Mouse (Mus musculus) midbrain, postnatal 0 days (tissue): Measurements from ENCODE around the gene Irf2bp2. TPM values are rescaled to one million over a fixed set of nuclear protein-coding genes. Genes with fewer than 3 reads are reported as not detected.

Experiments used
- ATAC-seq: fragments of 200-750 bp; cut with Nextera tagmentation; 2 replicates; pipeline ENCODE4 v1.8.0; 2017; ENCODE audit warnings: moderate number of reproducible peaks, mild to moderate bottlenecking, moderate TSS enrichment, moderate library complexity; ENCODE audit not compliant: low FRiP score
- DNase-seq: peaks from one replicate; pipeline ENCODE4 v3.0.0-alpha.2; 2015; ENCODE audit warnings: low spot score
- H3K27ac ChIP-seq: fragments of 300-500 bp; sonication (generic); 2 replicates; pipeline ENCODE4 v1.5.1; 2014; ENCODE audit warnings: low read depth, mild to moderate bottlenecking, low read length, mixed read lengths
- H3K27me3 ChIP-seq: fragments of 300-500 bp; sonication (generic); 2 replicates; pipeline ENCODE4 v1.6.1; 2014; ENCODE audit warnings: low read length, control low read depth, mixed read lengths; ENCODE audit not compliant: insufficient read depth
- H3K36me3 ChIP-seq: fragments of 300-500 bp; sonication (generic); 2 replicates; pipeline ENCODE4 v1.6.1; 2014; ENCODE audit warnings: low read length, control low read depth, mixed read lengths; ENCODE audit not compliant: insufficient read depth
- H3K4me1 ChIP-seq: fragments of 300-500 bp; sonication (generic); 2 replicates; pipeline ENCODE4 v1.6.1; 2014; ENCODE audit warnings: mild to moderate bottlenecking, control low read depth, antibody characterized with exemption, low read length, mixed read lengths; ENCODE audit not compliant: insufficient read depth
- H3K4me2 ChIP-seq: fragments of 300-500 bp; sonication (generic); 2 replicates; pipeline ENCODE4 v1.6.1; 2014; ENCODE audit warnings: low read depth, mild to moderate bottlenecking, low read length, mixed read lengths; ENCODE audit not compliant: poor library complexity, severe bottlenecking
- H3K4me3 ChIP-seq: fragments of 300-500 bp; sonication (generic); 2 replicates; pipeline ENCODE4 v1.5.1; 2014; ENCODE audit warnings: low read depth, mild to moderate bottlenecking, low read length, moderate library complexity
- H3K9ac ChIP-seq: fragments of 300-500 bp; sonication (generic); replicated peaks from 2 replicates; pipeline ENCODE4 v1.6.1; 2014; ENCODE audit warnings: mild to moderate bottlenecking, low read length, moderate library complexity, mixed read lengths; ENCODE audit not compliant: poor library complexity, severe bottlenecking
- H3K9me3 ChIP-seq: fragments of 300-500 bp; sonication (generic); 2 replicates; pipeline ENCODE4 v1.6.1; 2016; ENCODE audit warnings: low read length, control low read depth
- CTCF ChIP-seq: IDR thresholded peaks from 2 replicates; pipeline ENCODE4 v1.5.1; 2016; ENCODE audit warnings: antibody characterized with exemption, mild to moderate bottlenecking
- WGBS: fragments of 180-500 bp; shearing (Covaris S2); extraction: QIAGEN DNeasy Blood & Tissue Kit; methylation state at CpG from one replicate; pipeline ENCODE4 v1.1.7; 2014; 5-methylcytosine and 5-hydroxymethylcytosine counted together
- polyA plus RNA-seq: library from polyadenylated mRNA; unstranded; fragments of >200 nt; fragmentation: Nextera tagmentation; extraction: Ambion mirVana; gene quantifications from 2 replicates; pipeline ENCODE4 v1.2.1, GENCODE M21; 2015
- total RNA-seq: library from RNA; depleted of rRNA; stranded (reverse); fragments of >200 nt; gene quantifications from 2 replicates; pipeline ENCODE4 v1.2.3, GENCODE M21; 2014

Gene Irf2bp2
- total and polyA plus RNA-seq, 2 experiments from 2014 or later: 9.2 to 88.2 TPM

DNA sequence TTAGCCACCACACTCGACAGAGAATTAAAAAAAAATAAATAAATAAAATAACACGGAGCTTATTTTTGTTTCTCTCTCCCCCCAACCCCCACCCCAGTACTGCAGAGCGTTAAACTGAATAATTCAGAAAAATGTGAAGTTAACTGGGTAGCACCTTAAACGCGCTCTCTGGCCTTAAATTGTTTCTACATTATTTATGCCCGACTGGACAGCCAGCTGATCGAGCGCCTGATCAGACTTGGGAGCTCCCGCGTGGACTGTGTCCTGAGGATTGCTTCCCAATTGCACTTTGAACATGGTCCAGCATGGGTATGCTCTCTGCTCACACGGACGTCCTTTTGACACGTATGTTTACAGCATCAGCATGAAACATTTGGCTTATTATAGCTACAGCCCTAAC, 10.3 kb downstream of the Irf2bp2 start:
- peak; percentile 11; the same call in 1 of the 2 replicates for ATAC-seq
- H3K36me3 ChIP-seq: peaks cover 4% of the 10 kb centered on the region; the same call in 1 of the 2 replicates
- peak overlapping the region; percentile 47 for H3K4me3 ChIP-seq
- 3% methylated on average over 13 of the region's 13 CpGs for WGBS
- no peak overlapping the region for H3K27ac ChIP-seq
- no peak for DNase-seq
- H3K4me1 ChIP-seq: peaks cover 17% of the 10 kb centered on the region
- H3K9ac ChIP-seq: peak overlapping the region; percentile 63; the same call in 1 of the 2 replicates
- no peak for TF ChIP-seq CTCF
- H3K4me2 ChIP-seq: peak overlapping the region; percentile 97
- H3K9me3 ChIP-seq: no peaks in the 10 kb centered on the region
- no peaks in the 10 kb centered on the region for H3K27me3 ChIP-seq

DNA sequence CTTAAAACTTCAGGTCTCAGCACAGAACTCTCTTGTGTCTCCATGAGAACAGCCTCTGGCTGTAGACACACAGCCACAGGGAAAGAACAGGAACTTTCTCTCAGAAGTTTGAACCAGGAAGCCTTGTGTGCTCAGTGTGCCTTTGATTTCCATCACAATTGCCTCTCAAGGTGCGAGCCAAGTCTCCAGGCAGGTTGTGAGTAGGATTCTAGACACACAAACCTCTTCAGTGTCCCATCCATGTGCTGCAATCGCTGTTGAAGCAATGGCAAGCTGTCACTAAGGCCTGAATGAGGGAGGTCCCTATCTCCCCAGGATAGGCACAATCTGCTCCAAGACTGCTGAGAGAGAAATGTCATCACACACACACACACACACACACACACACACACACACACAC, 10.8 kb downstream of the Irf2bp2 start:
- TF ChIP-seq CTCF: no peak
- DNase-seq (no peak), ATAC-seq (no peak)
- H3K27ac ChIP-seq: no peak overlapping the region
- H3K4me3 ChIP-seq: no peak overlapping the region
- peaks cover 4% of the 10 kb centered on the region; the same call in 1 of the 2 replicates for H3K36me3 ChIP-seq
- H3K4me2 ChIP-seq: peak overlapping the region; percentile 97; the same call in 1 of the 2 replicates
- no peaks in the 10 kb centered on the region for H3K9me3 ChIP-seq
- H3K27me3 ChIP-seq: no peaks in the 10 kb centered on the region
- H3K9ac ChIP-seq: no peak overlapping the region
- WGBS: 28% methylated on average over 2 of the region's 2 CpGs
- peaks cover 16% of the 10 kb centered on the region for H3K4me1 ChIP-seq

DNA sequence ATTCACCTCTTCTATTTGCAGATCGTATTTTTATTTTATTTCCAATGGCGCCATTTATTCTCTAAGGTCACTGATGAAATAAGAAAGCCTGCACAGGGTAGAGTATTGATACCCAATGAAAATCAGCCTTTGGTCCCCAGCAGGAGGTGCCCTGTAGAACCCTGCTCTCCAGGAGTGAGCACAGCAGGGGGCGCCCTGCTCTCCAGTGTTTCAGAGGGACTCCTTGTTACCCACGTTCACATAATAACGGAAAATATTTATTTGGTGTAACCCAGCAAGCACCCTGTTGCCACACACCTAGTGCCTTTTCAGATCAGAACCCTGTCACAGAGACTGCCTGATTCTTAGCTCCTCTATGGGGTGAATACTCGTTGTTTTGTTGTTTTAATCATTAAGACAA, 11.3 kb downstream of the Irf2bp2 start:
- H3K27ac ChIP-seq: no peak overlapping the region

GRCm38 (mm10) chr8:126581662-126582061, 12.1 kb downstream of the Irf2bp2 start:
- no peaks in the 10 kb centered on the region for H3K9me3 ChIP-seq

More for the DNA sequence above, 11.3 kb downstream of the Irf2bp2 start:
- ATAC-seq (no peak), DNase-seq (no peak)
- Histone ChIP-seq H3K9me3 (no peaks in the 10 kb centered on the region), H3K27me3 (no peaks in the 10 kb centered on the region), H3K4me3 (no peak overlapping the region), H3K9ac (no peak overlapping the region), H3K4me1 (peaks cover 11% of the 10 kb centered on the region), H3K36me3 (peaks cover 4% of the 10 kb centered on the region; the same call in 1 of the 2 replicates), H3K4me2 (no peak overlapping the region)
- WGBS: 43% methylated on average over 6 of the region's 6 CpGs
- TF ChIP-seq CTCF: peak; percentile 65

DNA sequence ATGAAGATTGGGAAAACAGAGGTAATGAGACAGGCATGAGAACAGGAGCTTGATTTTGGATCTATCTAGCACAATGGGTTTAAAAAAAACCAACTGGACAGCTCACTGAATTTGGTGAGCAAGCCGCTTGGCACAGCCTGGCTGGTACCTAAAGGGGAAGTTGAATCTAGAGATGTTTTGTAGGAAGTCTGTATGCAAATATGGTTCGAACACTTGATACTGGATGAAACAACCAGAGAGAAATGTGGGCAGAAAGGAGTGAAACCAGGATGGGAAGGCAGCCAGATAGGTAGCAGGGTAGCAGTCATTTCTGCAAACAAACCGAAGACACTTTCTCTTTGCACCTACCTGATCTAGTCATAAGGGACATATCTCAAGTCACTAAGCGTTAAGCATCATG, 13.0 kb downstream of the Irf2bp2 start:
- WGBS: 96% methylated on average over 4 of the region's 4 CpGs
- no peak for TF ChIP-seq CTCF
- H3K36me3 ChIP-seq: peaks cover 4% of the 10 kb centered on the region; the same call in 1 of the 2 replicates
- peaks cover 7% of the 10 kb centered on the region; the same call in 1 of the 2 replicates for H3K4me1 ChIP-seq
- no peaks in the 10 kb centered on the region for H3K9me3 ChIP-seq
- H3K4me3 ChIP-seq: no peak overlapping the region
- no peak for ATAC-seq
- H3K9ac ChIP-seq: no peak overlapping the region
- DNase-seq: no peak
- H3K27ac ChIP-seq: no peak overlapping the region
- H3K4me2 ChIP-seq: no peak overlapping the region
- H3K27me3 ChIP-seq: no peaks in the 10 kb centered on the region

More at GRCm38 (mm10) chr8:126581662-126582061, 12.1 kb downstream of the Irf2bp2 start:
- peaks cover 4% of the 10 kb centered on the region; the same call in 1 of the 2 replicates for H3K36me3 ChIP-seq
- peaks cover 7% of the 10 kb centered on the region; the same call in 1 of the 2 replicates for H3K4me1 ChIP-seq
- no peak overlapping the region for H3K4me2 ChIP-seq
- H3K27ac ChIP-seq: no peak overlapping the region
- DNase-seq: no peak
- ATAC-seq: no peak
- 93% methylated on average over 6 of the region's 6 CpGs for WGBS
- TF ChIP-seq CTCF: no peak
- H3K4me3 ChIP-seq: no peak overlapping the region
- H3K9ac ChIP-seq: no peak overlapping the region
- H3K27me3 ChIP-seq: no peaks in the 10 kb centered on the region

GRCm38 (mm10) chr8:126580086-126580485, 13.7 kb downstream of the Irf2bp2 start:
- peaks cover 4% of the 10 kb centered on the region; the same call in 1 of the 2 replicates for H3K36me3 ChIP-seq
- no peak overlapping the region for H3K4me3 ChIP-seq
- H3K27ac ChIP-seq: no peak overlapping the region
- H3K9me3 ChIP-seq: no peaks in the 10 kb centered on the region
- no peak overlapping the region for H3K4me2 ChIP-seq
- H3K27me3 ChIP-seq: no peaks in the 10 kb centered on the region
- peaks cover 4% of the 10 kb centered on the region; the same call in 1 of the 2 replicates for H3K4me1 ChIP-seq
- TF ChIP-seq CTCF: peak; percentile 13; the same call in 1 of the 2 replicates
- no peak overlapping the region for H3K9ac ChIP-seq
- no peak for ATAC-seq
- DNase-seq: no peak
- WGBS: 90% methylated on average over 1 of the region's 1 CpGs
